Mouse (Mus musculus) macrophage (primary cell): ENCODE data around the gene Asap3. TPM values are rescaled to one million over a fixed set of nuclear protein-coding genes. Genes with fewer than 3 reads are reported as not detected.

Source experiments
- H3K27ac ChIP-seq: fragments of 350-480 bp; formaldehyde crosslinking; 2 replicates; pipeline ENCODE4 v1.9.0; 2021
- H3K36me3 ChIP-seq: fragments of 350-480 bp; formaldehyde crosslinking; 2 replicates; pipeline ENCODE4 v1.9.0; 2021; ENCODE audit errors: inconsistent target
- H3K4me3 ChIP-seq: fragments of 350-480 bp; formaldehyde crosslinking; 2 replicates; pipeline ENCODE4 v1.9.0; 2021; ENCODE audit errors: inconsistent target
- H3K79me2 ChIP-seq: fragments of 350-480 bp; formaldehyde crosslinking; 2 replicates; pipeline ENCODE4 v1.9.0; 2021; ENCODE audit errors: inconsistent target
- WGBS: methylation state at CpG from one replicate; pipeline ENCODE4 v1.1.7; 2026; ENCODE audit warnings: inconsistent platforms; ENCODE audit not compliant: missing documents; 5-methylcytosine and 5-hydroxymethylcytosine counted together
- polyA plus RNA-seq: library from polyadenylated mRNA; stranded (reverse); fragments of 250-400 nt; gene quantifications from 3 replicates; pipeline ENCODE4 v1.2.4, GENCODE M21; 2018; ENCODE audit warnings: inconsistent platforms
- total RNA-seq, 78 experiments: library from RNA; depleted of rRNA; stranded (reverse); fragments of 250-400 nt; gene quantifications; 1 replicate in 9 of 78; 2 replicates in 24 of 78; 3 replicates in 43 of 78; 4 replicates in 2 of 78; pipeline ENCODE4 v1.2.4; 2018; ENCODE audit warnings: inconsistent platforms in 56 of 78

Asap3 gene
- 1 to 10 TPM in 2 of 26 experiments, under 1 TPM in 17, not detected in 7; 0.13 to 7.5 (median 0.30) TPM for total RNA-seq (2018; cell fraction: chromatin; rRNA removed)
- total RNA-seq (2018; cell fraction: cytosol; rRNA removed): under 1 TPM in 20 of 26 experiments, not detected in 6; 0.03 to 0.29 (median 0.06) TPM
- total RNA-seq (2018; cell fraction: nucleus; rRNA removed): 1 to 10 TPM in 1 of 26 experiments, under 1 TPM in 14, not detected in 11; 0.11 to 4.8 (median 0.19) TPM
- 0.04 to 0.09 TPM (median 0.07 TPM) in 3 replicates for polyA plus RNA-seq

- Histone ChIP-seq H3K4me3 (peak within 1 kb of the TSS; percentile 5; the same call in 1 of the 2 replicates), H3K27ac (no peak within 1 kb of the TSS), H3K79me2 (no peaks in the 10 kb centered on the region), H3K36me3 (no peaks in the 10 kb centered on the region)
- WGBS: 1% methylated on average over 54 of the region's 54 CpGs
These were observed at the start of gene Asap3 for GRCm38 (mm10) chr4:136206033-136206893. Gene Asap3 (plus strand): TSS chr4:136206365.

- H3K79me2 ChIP-seq: no peaks in the 10 kb centered on the region
- H3K4me3 ChIP-seq: no peak overlapping the region
- no peaks in the 10 kb centered on the region for H3K36me3 ChIP-seq
- 75% methylated on average over 6 of the region's 6 CpGs for WGBS
- no peak overlapping the region for H3K27ac ChIP-seq
These were observed 47.7 kb upstream of the Asap3 start for GRCm38 (mm10) chr4:136158498-136158897.

- 34% methylated on average over 5 of the region's 5 CpGs for WGBS
- no peak overlapping the region for H3K4me3 ChIP-seq
- no peaks in the 10 kb centered on the region for H3K36me3 ChIP-seq
- no peaks in the 10 kb centered on the region for H3K79me2 ChIP-seq
- no peak overlapping the region for H3K27ac ChIP-seq
These were observed 46.3 kb upstream of the Asap3 start for GRCm38 (mm10) chr4:136159802-136160397.

- 3% methylated on average over 11 of the region's 11 CpGs for WGBS
- no peaks in the 10 kb centered on the region for H3K79me2 ChIP-seq
- no peak overlapping the region for H3K27ac ChIP-seq
These were observed 42.7 kb upstream of the Asap3 start for GRCm38 (mm10) chr4:136163448-136163847.

GRCm38 (mm10) chr4:136164981-136165380 lies 41.2 kb upstream of the Asap3 start:
- Histone ChIP-seq H3K4me3 (no peak overlapping the region), H3K27ac (no peak overlapping the region), H3K36me3 (no peaks in the 10 kb centered on the region), H3K79me2 (no peaks in the 10 kb centered on the region)
- 95% methylated on average over 8 of the region's 8 CpGs for WGBS

More at GRCm38 (mm10) chr4:136163448-136163847, 42.7 kb upstream of the Asap3 start:
- Histone ChIP-seq H3K4me3 (no peak overlapping the region), H3K36me3 (no peaks in the 10 kb centered on the region)

GRCm38 (mm10) chr4:136167701-136168100 lies 38.5 kb upstream of the Asap3 start:
- H3K36me3 ChIP-seq: no peaks in the 10 kb centered on the region
- 89% methylated on average over 3 of the region's 3 CpGs for whole genome bisulfite sequencing
- H3K4me3 ChIP-seq: no peak overlapping the region
- H3K79me2 ChIP-seq: no peaks in the 10 kb centered on the region
- H3K27ac ChIP-seq: no peak overlapping the region

GRCm38 (mm10) chr4:136170401-136170800 lies 35.8 kb upstream of the Asap3 start:
- Histone ChIP-seq H3K79me2 (peaks cover 26% of the 10 kb centered on the region), H3K27ac (no peak overlapping the region), H3K36me3 (no peaks in the 10 kb centered on the region), H3K4me3 (no peak overlapping the region)
- WGBS: 78% methylated on average over 4 of the region's 4 CpGs

- H3K36me3 ChIP-seq: no peaks in the 10 kb centered on the region
- 62% methylated on average over 9 of the region's 12 CpGs for WGBS
- H3K4me3 ChIP-seq: peak overlapping the region; percentile 47
- H3K27ac ChIP-seq: peak overlapping the region; percentile 67
- peaks cover 37% of the 10 kb centered on the region for H3K79me2 ChIP-seq
These were observed 34.7 kb upstream of the Asap3 start for GRCm38 (mm10) chr4:136171455-136171854.

- peak within 1 kb of the TSS; percentile 72 for H3K4me3 ChIP-seq
- H3K36me3 ChIP-seq: no peaks in the 10 kb centered on the region
- H3K27ac ChIP-seq: peak within 1 kb of the TSS; percentile 81
- 4% methylated on average over 24 of the region's 35 CpGs for WGBS
- peaks cover 43% of the 10 kb centered on the region for H3K79me2 ChIP-seq
These were observed 34.1 kb upstream of the Asap3 start, which contains the start of gene E2f2 for GRCm38 (mm10) chr4:136172011-136172541. Gene E2f2 (plus strand): TSS chr4:136172394.

- peak overlapping the region; percentile 81 for H3K27ac ChIP-seq
- H3K4me3 ChIP-seq: peak overlapping the region; percentile 72
- no peaks in the 10 kb centered on the region for H3K36me3 ChIP-seq
- 1% methylated on average over 58 of the region's 67 CpGs for WGBS
- H3K79me2 ChIP-seq: peaks cover 49% of the 10 kb centered on the region
These were observed 33.5 kb upstream of the Asap3 start for GRCm38 (mm10) chr4:136172542-136173209.

- Histone ChIP-seq H3K79me2 (peaks cover 55% of the 10 kb centered on the region), H3K4me3 (peak overlapping the region; percentile 72), H3K27ac (peak overlapping the region; percentile 81), H3K36me3 (no peaks in the 10 kb centered on the region)
- 9% methylated on average over 14 of the region's 14 CpGs for WGBS
These were observed 32.9 kb upstream of the Asap3 start for GRCm38 (mm10) chr4:136173210-136173715.

GRCm38 (mm10) chr4:136174216-136175193 lies 31.7 kb upstream of the Asap3 start:
- H3K79me2 ChIP-seq: peaks cover 55% of the 10 kb centered on the region
- H3K36me3 ChIP-seq: no peaks in the 10 kb centered on the region
- WGBS: 48% methylated on average over 13 of the region's 13 CpGs
- peak overlapping the region; percentile 81 for H3K27ac ChIP-seq
- peak overlapping the region; percentile 72; the same call in 1 of the 2 replicates for H3K4me3 ChIP-seq

- peaks cover 65% of the 10 kb centered on the region for H3K79me2 ChIP-seq
- 94% methylated on average over 10 of the region's 10 CpGs for WGBS
- H3K27ac ChIP-seq: peak overlapping the region; percentile 81
- H3K4me3 ChIP-seq: no peak overlapping the region
- H3K36me3 ChIP-seq: no peaks in the 10 kb centered on the region
These were observed 30.1 kb upstream of the Asap3 start for GRCm38 (mm10) chr4:136176022-136176552.
